Mouse (Mus musculus) brain, embryonic 14.5 days (tissue): Measurements from ENCODE around the gene 2010111I01Rik.

ENCODE experiments used
- CTCF ChIP-seq: fragments of 200-500 bp; IDR thresholded peaks from 2 replicates; pipeline ENCODE4 v1.5.1; 2012; ENCODE audit warnings: inconsistent platforms, mild to moderate bottlenecking, moderate library complexity, borderline replicate concordance; ENCODE audit not compliant: insufficient read depth, insufficient read length; ENCODE audit errors: extremely low read depth
- POLR2A ChIP-seq: fragments of 200-500 bp; IDR thresholded peaks from 2 replicates; pipeline ENCODE4 v1.6.1; 2012; ENCODE audit warnings: mild to moderate bottlenecking, inconsistent platforms, borderline replicate concordance; ENCODE audit not compliant: poor library complexity, insufficient read depth, insufficient read length, severe bottlenecking; ENCODE audit errors: extremely low read depth

DNA sequence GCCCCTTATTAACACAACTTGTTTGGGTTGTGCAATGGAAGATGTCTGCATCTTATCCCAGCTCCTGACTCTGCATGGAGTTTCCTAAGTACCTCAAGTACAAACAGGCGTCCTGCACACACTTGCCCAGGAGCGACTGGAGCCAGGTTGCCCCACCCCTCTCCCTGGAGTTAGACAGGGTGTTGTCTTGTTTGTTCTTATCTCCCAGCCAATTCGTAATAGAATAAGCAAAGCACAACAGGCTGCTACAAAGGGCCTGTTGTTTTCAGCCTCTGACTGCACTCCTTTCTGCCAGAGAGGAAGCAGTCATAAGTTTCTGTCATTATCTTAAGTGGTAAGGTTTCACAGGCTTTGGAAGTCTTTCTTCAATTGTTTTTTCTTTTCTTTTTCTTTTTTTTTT, 107.7 kb downstream of the 2010111I01Rik start:
- TF ChIP-seq POLR2A = no peak
- TF ChIP-seq CTCF = no peak
